Mouse (Mus musculus) mammary gland, adult 2 months (tissue): Measurements from ENCODE around the gene Fam71f1. TPM values are rescaled to one million over a fixed set of nuclear protein-coding genes. Genes with fewer than 3 reads are reported as not detected.

ENCODE experiments used
- polyA plus RNA-seq: library from polyadenylated mRNA; depleted of rRNA; stranded (reverse); fragments of >200 nt; gene quantifications from 2 replicates; pipeline ENCODE4 v1.2.3, GENCODE M21; 2012; ENCODE audit warnings: low replicate concordance; rRNA removed

Fam71f1 gene
- polyA plus RNA-seq: not detected in 2 replicates

GRCm38 (mm10) chr6:29318879-29319278 lies at the start of gene Fam71f1:
Gene Fam71f1 (plus strand): TSS chr6:29319140.

GRCm38 (mm10) chr6:29272312-29273072 lies 46.4 kb upstream of the Fam71f1 start, which contains the start of gene Hilpda:
Gene Hilpda (plus strand): TSS chr6:29272488.

GRCm38 (mm10) chr6:29279293-29279692 lies 39.6 kb upstream of the Fam71f1 start, which contains the start of gene Fam71f2:
Gene Fam71f2 (plus strand): TSS chr6:29279593.

GRCm38 (mm10) chr6:29347665-29348370 lies 28.9 kb downstream of the Fam71f1 start, which contains the start of gene Calu:
Gene Calu (plus strand): TSS chr6:29348069.

Other genes with a start within 250 kb of the Fam71f1 start
- gene Rbm28, start 154.1 kb upstream of the Fam71f1 start, polyA plus RNA-seq: 4.1 and 8.3 TPM in 2 replicates
- gene Prrt4, start 139.6 kb upstream of the Fam71f1 start, polyA plus RNA-seq: 2.6 and 4.5 TPM in 2 replicates
- gene Impdh1, start 102.8 kb upstream of the Fam71f1 start, polyA plus RNA-seq: 90.2 and 106 TPM in 2 replicates
- 18.5 and 22.5 TPM in 2 replicates for gene Hilpda, start 46.7 kb upstream of the Fam71f1 start, polyA plus RNA-seq
- 0.72 and 1.4 TPM in 2 replicates for gene Fam71f2, start 39.5 kb upstream of the Fam71f1 start, polyA plus RNA-seq
- gene Calu, start 28.9 kb downstream of the Fam71f1 start, polyA plus RNA-seq: 37.9 and 99.2 TPM in 2 replicates
- 0.23 TPM in 1 of 2 replicates, not detected in the other for gene Opn1sw, start 69.3 kb downstream of the Fam71f1 start, polyA plus RNA-seq
- 1.0 and 7.7 TPM in 2 replicates for gene Ccdc136, start 77.2 kb downstream of the Fam71f1 start, polyA plus RNA-seq
- 7.2 and 24.8 TPM in 2 replicates for gene Flnc, start 114.1 kb downstream of the Fam71f1 start, polyA plus RNA-seq
- gene Atp6v1f, start 148.6 kb downstream of the Fam71f1 start, polyA plus RNA-seq: 294 and 350 TPM in 2 replicates
- not detected in 2 replicates for gene Atp6v1fnb, start 152.3 kb downstream of the Fam71f1 start, polyA plus RNA-seq
- gene Kcp, start 188.8 kb downstream of the Fam71f1 start, polyA plus RNA-seq: 12.5 and 14.3 TPM in 2 replicates
- gene Irf5, start 207.5 kb downstream of the Fam71f1 start, polyA plus RNA-seq: 43.6 and 84.5 TPM in 2 replicates